Mouse (Mus musculus): Measurements from ENCODE around the gene Krt5. TPM values are rescaled to one million over a fixed set of nuclear protein-coding genes. Genes with fewer than 3 reads are reported as not detected.
"Not testable (repeated sequence)": the region's sequence is repeated elsewhere in the genome, so short reads cannot be mapped to it uniquely, and the experiment has no call there.

Gene Krt5
- polyA plus RNA-seq, 1 experiment = not detected

DNA sequence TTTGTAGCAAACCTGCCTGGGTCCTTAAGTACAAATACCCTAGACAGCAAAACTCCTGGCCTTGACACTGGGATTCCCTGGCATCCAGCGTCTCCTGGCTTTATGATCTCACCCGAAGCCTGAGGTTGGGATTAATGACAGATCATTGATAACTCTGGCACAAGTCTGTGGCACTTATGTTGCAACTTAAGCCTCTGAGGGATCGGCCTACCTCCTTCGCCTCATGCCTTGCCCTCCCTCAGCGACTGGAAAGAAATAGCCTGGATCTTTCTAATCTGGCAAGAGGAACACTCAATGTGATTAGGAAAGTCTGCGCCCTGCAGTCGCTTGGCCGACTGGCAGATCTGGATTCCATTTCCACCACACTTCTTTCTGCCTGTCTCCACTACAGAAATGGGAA, 12.8 kb downstream of the Krt5 start:
- no peaks in the 10 kb centered on the region for H3K27me3 ChIP-seq (ENCODE audit: control insufficient read depth, insufficient read depth, low read length, poor library complexity, severe bottlenecking)
- H3K4me3 ChIP-seq (ENCODE audit: low read depth, low read length) = no peak overlapping the region

DNA sequence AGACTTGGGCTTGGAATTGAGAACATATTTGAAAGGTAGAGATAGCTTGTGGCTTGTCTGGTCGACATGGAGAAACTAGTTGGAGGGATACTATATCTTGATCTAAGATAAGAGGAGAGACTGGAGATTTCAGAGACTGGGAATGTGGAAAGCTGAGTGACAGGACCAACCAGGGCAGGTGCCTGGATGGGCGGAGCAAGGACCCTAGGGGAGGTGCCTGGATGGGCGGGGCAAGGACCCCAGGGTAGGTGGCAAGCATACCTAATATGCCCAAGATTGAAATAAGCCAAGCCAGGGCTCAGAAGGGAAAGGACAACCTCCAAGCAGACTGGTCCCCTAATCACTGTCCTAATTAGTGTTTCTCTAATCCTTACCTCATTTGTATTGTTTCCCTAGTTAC, 13.5 kb downstream of the Krt5 start:
- no peak overlapping the region for H3K4me3 ChIP-seq (ENCODE audit: low read depth, low read length)
- TF ChIP-seq CTCF (IDR thresholded peaks at IDR 0.05; ENCODE audit: low read depth, low read length) = no peak
- no peak overlapping the region for H3K27ac ChIP-seq (ENCODE audit: insufficient read depth, low read length)
- no peaks in the 10 kb centered on the region for H3K4me1 ChIP-seq (ENCODE audit: control insufficient read depth, insufficient read depth, low read length)
- no peaks in the 10 kb centered on the region for H3K27me3 ChIP-seq (ENCODE audit: control insufficient read depth, insufficient read depth, low read length, poor library complexity, severe bottlenecking)
- H3K9ac ChIP-seq (ENCODE audit: low read depth, poor library complexity, severe bottlenecking) = no peak overlapping the region
- H3K36me3 ChIP-seq (ENCODE audit: control insufficient read depth, insufficient read depth, low read length, poor library complexity, severe bottlenecking) = no peaks in the 10 kb centered on the region
- no peaks in the 10 kb centered on the region for H3K9me3 ChIP-seq (replicated peaks; ENCODE audit: control insufficient read depth, insufficient read depth, low read length, poor library complexity, severe bottlenecking)

More for the DNA sequence above, 12.8 kb downstream of the Krt5 start:
- H3K9ac ChIP-seq (ENCODE audit: low read depth, poor library complexity, severe bottlenecking) = no peak overlapping the region
- H3K27ac ChIP-seq (ENCODE audit: insufficient read depth, low read length) = no peak overlapping the region
- TF ChIP-seq EP300 (IDR thresholded peaks at IDR 0.05; ENCODE audit: insufficient read depth, low read depth, low read length) = no peak
- TF ChIP-seq POLR2A (IDR thresholded peaks at IDR 0.05; ENCODE audit: insufficient read depth, low read length) = no peak
- no peak for TF ChIP-seq CTCF (IDR thresholded peaks at IDR 0.05; ENCODE audit: low read depth, low read length)
- H3K4me1 ChIP-seq (ENCODE audit: control insufficient read depth, insufficient read depth, low read length) = no peaks in the 10 kb centered on the region
- no peaks in the 10 kb centered on the region for H3K9me3 ChIP-seq (replicated peaks; ENCODE audit: control insufficient read depth, insufficient read depth, low read length, poor library complexity, severe bottlenecking)
- H3K36me3 ChIP-seq (ENCODE audit: control insufficient read depth, insufficient read depth, low read length, poor library complexity, severe bottlenecking) = no peaks in the 10 kb centered on the region

DNA sequence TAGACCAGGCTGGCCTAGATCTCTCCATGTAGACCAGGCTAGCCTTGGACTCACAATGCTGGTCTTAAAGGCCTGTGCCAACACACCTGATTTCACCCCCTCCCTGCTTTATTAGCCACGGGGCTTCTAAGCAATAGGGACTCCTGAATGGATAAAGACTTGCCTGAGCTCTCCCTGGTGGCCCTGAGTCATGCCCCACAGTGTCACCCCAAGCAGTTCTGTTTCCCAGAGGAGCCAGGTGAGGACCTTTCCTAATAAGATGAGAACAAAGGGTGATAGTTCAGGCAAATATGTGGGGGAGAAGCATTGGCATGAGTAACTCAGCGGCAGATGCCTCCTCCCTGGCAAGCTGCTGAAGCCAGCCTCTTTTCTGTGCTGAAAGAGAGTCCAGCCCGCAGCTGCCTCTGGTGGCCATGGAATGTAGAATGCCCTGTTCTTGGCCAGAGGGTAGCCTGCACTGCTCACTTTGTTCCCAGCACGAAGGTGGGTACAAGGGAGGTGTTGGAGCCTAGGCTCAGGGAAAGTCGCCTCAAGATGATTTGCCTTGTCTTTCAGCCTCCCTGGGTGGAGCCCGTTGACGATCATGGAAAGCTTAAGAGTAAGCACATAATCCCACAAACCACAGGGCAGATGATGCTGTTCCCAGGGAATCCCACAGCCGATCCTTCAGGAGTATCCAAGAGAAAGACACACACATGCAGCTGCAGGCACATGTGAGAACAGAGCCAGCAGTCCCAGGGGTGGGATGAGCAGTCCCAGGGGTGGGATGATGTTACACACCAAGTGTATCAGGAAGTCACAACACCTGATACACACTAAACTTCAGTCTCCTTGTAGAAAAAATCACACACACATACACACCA, 15.1 kb downstream of the Krt5 start:
- TF ChIP-seq POLR2A (IDR thresholded peaks at IDR 0.05; ENCODE audit: insufficient read depth, low read length) (no peak), CTCF (IDR thresholded peaks at IDR 0.05; ENCODE audit: low read depth, low read length) (no peak), EP300 (IDR thresholded peaks at IDR 0.05; ENCODE audit: insufficient read depth, low read depth, low read length) (no peak)
- Histone ChIP-seq H3K27me3 (ENCODE audit: control insufficient read depth, insufficient read depth, low read length, poor library complexity, severe bottlenecking) (no peaks in the 10 kb centered on the region), H3K9ac (ENCODE audit: low read depth, poor library complexity, severe bottlenecking) (no peak overlapping the region), H3K4me3 (ENCODE audit: low read depth, low read length) (no peak overlapping the region), H3K9me3 (replicated peaks; ENCODE audit: control insufficient read depth, insufficient read depth, low read length, poor library complexity, severe bottlenecking) (no peaks in the 10 kb centered on the region), H3K4me1 (ENCODE audit: control insufficient read depth, insufficient read depth, low read length) (no peaks in the 10 kb centered on the region), H3K27ac (ENCODE audit: insufficient read depth, low read length) (no peak overlapping the region), H3K36me3 (ENCODE audit: control insufficient read depth, insufficient read depth, low read length, poor library complexity, severe bottlenecking) (no peaks in the 10 kb centered on the region)

DNA sequence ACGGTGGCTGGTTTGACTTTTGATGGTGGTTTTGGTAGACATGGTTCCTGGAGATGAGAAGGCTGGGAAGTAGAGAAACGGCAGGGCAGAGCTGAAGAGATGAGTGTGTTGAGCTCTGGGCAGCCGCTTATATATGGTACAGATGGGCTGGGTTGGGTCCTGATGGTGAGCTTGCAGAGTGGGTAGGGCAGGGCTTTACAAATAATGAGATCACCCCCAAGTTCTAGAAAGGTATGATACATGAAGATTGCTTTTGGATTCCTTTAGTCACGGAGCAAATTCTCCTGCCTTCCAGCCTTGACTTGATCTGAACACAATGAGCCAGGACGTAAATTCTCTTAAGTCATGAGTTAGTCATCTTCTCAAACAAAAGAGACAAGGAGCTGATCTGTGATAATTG, 18.5 kb downstream of the Krt5 start, which contains the start of gene Krt6a:
Gene Krt6a, minus strand, starts transcription at position 101 of the 400 bp plus-strand sequence.
- H3K9me3 ChIP-seq (replicated peaks; ENCODE audit: control insufficient read depth, insufficient read depth, low read length, poor library complexity, severe bottlenecking) = no peaks in the 10 kb centered on the region
- TF ChIP-seq POLR2A (IDR thresholded peaks at IDR 0.05; ENCODE audit: insufficient read depth, low read length) (no peak), EP300 (IDR thresholded peaks at IDR 0.05; ENCODE audit: insufficient read depth, low read depth, low read length) (no peak), CTCF (IDR thresholded peaks at IDR 0.05; ENCODE audit: low read depth, low read length) (no peak)
- no peak within 1 kb of the TSS for H3K4me3 ChIP-seq (ENCODE audit: low read depth, low read length)
- no peaks in the 10 kb centered on the region for H3K36me3 ChIP-seq (ENCODE audit: control insufficient read depth, insufficient read depth, low read length, poor library complexity, severe bottlenecking)
- no peaks in the 10 kb centered on the region for H3K4me1 ChIP-seq (ENCODE audit: control insufficient read depth, insufficient read depth, low read length)
- H3K27ac ChIP-seq (ENCODE audit: insufficient read depth, low read length) = no peak within 1 kb of the TSS
- no peak within 1 kb of the TSS for H3K9ac ChIP-seq (ENCODE audit: low read depth, poor library complexity, severe bottlenecking)
- H3K27me3 ChIP-seq (ENCODE audit: control insufficient read depth, insufficient read depth, low read length, poor library complexity, severe bottlenecking) = no peaks in the 10 kb centered on the region

DNA sequence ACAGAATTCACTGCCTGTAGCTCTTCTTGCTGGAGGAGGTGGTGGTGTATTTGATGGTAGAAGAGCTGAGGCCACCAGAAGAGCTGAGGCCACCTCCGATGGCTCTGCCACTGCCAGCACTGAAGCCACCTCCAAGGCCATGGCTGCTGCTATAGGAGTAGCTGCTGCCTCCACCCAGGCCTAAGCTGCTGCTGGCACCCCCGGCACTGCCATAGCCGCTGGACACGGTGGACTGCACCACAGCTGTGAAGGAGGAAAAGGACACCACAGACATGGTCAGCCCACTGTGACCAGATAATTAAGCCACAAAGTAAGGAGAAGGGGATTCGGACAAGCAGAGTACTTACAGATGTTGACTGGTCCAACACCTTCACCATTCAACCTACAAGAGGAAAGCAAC, 22.2 kb downstream of the Krt5 start:
- not testable (repeated sequence) for H3K4me1 ChIP-seq (ENCODE audit: control insufficient read depth, insufficient read depth, low read length); H3K9me3 ChIP-seq (replicated peaks; ENCODE audit: control insufficient read depth, insufficient read depth, low read length, poor library complexity, severe bottlenecking); H3K4me3 ChIP-seq (ENCODE audit: low read depth, low read length); H3K9ac ChIP-seq (ENCODE audit: low read depth, poor library complexity, severe bottlenecking); H3K27me3 ChIP-seq (ENCODE audit: control insufficient read depth, insufficient read depth, low read length, poor library complexity, severe bottlenecking); H3K27ac ChIP-seq (ENCODE audit: insufficient read depth, low read length); H3K36me3 ChIP-seq (ENCODE audit: control insufficient read depth, insufficient read depth, low read length, poor library complexity, severe bottlenecking)

DNA sequence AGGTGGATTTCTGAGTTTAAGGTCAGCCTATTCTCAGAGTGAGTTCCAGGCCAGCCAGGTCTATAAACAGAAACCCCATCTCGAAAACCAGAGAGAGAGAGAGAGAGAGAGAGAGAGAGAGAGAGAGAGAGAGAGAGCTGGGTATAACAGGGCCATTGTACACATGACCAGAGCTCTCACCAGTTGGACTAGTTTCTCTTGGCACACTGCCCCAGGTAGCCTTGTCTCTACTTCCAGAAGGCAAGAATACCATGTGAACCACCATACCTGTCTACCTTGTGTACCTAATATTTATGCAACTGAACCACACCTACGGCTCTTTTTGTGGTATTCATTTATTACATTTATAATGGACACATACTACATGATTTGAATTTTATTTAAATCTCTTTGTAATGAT, 24.5 kb downstream of the Krt5 start:
- Histone ChIP-seq H3K4me1 (ENCODE audit: control insufficient read depth, insufficient read depth, low read length) (no peaks in the 10 kb centered on the region), H3K4me3 (ENCODE audit: low read depth, low read length) (no peak overlapping the region), H3K27ac (ENCODE audit: insufficient read depth, low read length) (no peak overlapping the region), H3K36me3 (ENCODE audit: control insufficient read depth, insufficient read depth, low read length, poor library complexity, severe bottlenecking) (no peaks in the 10 kb centered on the region), H3K9me3 (replicated peaks; ENCODE audit: control insufficient read depth, insufficient read depth, low read length, poor library complexity, severe bottlenecking) (no peaks in the 10 kb centered on the region), H3K27me3 (ENCODE audit: control insufficient read depth, insufficient read depth, low read length, poor library complexity, severe bottlenecking) (no peaks in the 10 kb centered on the region), H3K9ac (ENCODE audit: low read depth, poor library complexity, severe bottlenecking) (no peak overlapping the region)
- TF ChIP-seq POLR2A (IDR thresholded peaks at IDR 0.05; ENCODE audit: insufficient read depth, low read length) = no peak
- no peak for TF ChIP-seq EP300 (IDR thresholded peaks at IDR 0.05; ENCODE audit: insufficient read depth, low read depth, low read length)
- TF ChIP-seq CTCF (IDR thresholded peaks at IDR 0.05; ENCODE audit: low read depth, low read length) = no peak
